Comparison of ENCODE assay signal across 8 mouse cellular contexts in genomic region chr8:93810028-93810858, GRCm38 (mm10). TPM values are rescaled to one million over a fixed set of nuclear protein-coding genes. Genes with fewer than 3 reads are reported as not detected.
DNase-seq lines count a peak whose midpoint lies in the region; ATAC-seq and TF ChIP-seq lines count a peak whose summit lies in the region.

No protein-coding gene starts in this region.

- no peaks in the 10 kb centered on the region for H3K9me3 ChIP-seq in embryonic facial prominence, embryonic 15.5 days (replicated peaks)
- no peaks in the 10 kb centered on the region for H3K9me3 ChIP-seq in heart, embryonic 11.5 days (replicated peaks; ENCODE audit: control insufficient read depth, low read length)
- H3K9me3 ChIP-seq in kidney, embryonic 15.5 days (replicated peaks): no peaks in the 10 kb centered on the region
- H3K9me3 ChIP-seq in neural tube, embryonic 11.5 days (ENCODE audit: control insufficient read depth, low read length): no peaks in the 10 kb centered on the region

- no peak overlapping the region for H3K27ac ChIP-seq in bone marrow macrophage, adult 2 months (ENCODE audit: insufficient read depth, low read depth, low read length)
- H3K27ac ChIP-seq in embryonic facial prominence, embryonic 15.5 days (replicated peaks): peak overlapping the region; percentile 63; the same call in 1 of the 2 replicates
- peak overlapping the region; percentile 73 for H3K27ac ChIP-seq in heart, embryonic 11.5 days (ENCODE audit: low read depth, low read length)
- H3K27ac ChIP-seq in kidney, embryonic 15.5 days: no peak overlapping the region
- H3K27ac ChIP-seq in liver, adult 2 months (replicated peaks; ENCODE audit: insufficient read depth, low read depth, low read length): no peak overlapping the region
- H3K27ac ChIP-seq in neural tube, embryonic 11.5 days (ENCODE audit: low read depth, low read length): peak overlapping the region; percentile 77

- TF ChIP-seq CTCF in bone marrow macrophage, adult 2 months (IDR thresholded peaks at IDR 0.05; ENCODE audit: low read depth, low read length): no peak
- no peak for TF ChIP-seq CTCF in liver, adult 2 months (IDR thresholded peaks at IDR 0.05; ENCODE audit: low read depth, low read length)

- no peaks in the 10 kb centered on the region for H3K36me3 ChIP-seq in embryonic facial prominence, embryonic 15.5 days
- H3K36me3 ChIP-seq in heart, embryonic 11.5 days (ENCODE audit: control insufficient read depth, insufficient read depth, low read length): no peaks in the 10 kb centered on the region
- H3K36me3 ChIP-seq in kidney, embryonic 15.5 days: no peaks in the 10 kb centered on the region
- no peaks in the 10 kb centered on the region for H3K36me3 ChIP-seq in liver, adult 2 months (ENCODE audit: control insufficient read depth, insufficient read depth, low read length)
- no peaks in the 10 kb centered on the region for H3K36me3 ChIP-seq in neural tube, embryonic 11.5 days (ENCODE audit: control insufficient read depth, insufficient read depth, low read length)

- H3K27me3 ChIP-seq in embryonic facial prominence, embryonic 15.5 days: peaks cover 22% of the 10 kb centered on the region
- peaks cover 21% of the 10 kb centered on the region for H3K27me3 ChIP-seq in heart, embryonic 11.5 days (ENCODE audit: control insufficient read depth, insufficient read depth, low read length)
- H3K27me3 ChIP-seq in kidney, embryonic 15.5 days: peaks cover 60% of the 10 kb centered on the region
- peaks cover 16% of the 10 kb centered on the region for H3K27me3 ChIP-seq in liver, adult 2 months (ENCODE audit: control insufficient read depth, insufficient read depth, low read length)
- H3K27me3 ChIP-seq in neural tube, embryonic 11.5 days (ENCODE audit: control insufficient read depth, insufficient read depth, low read length): peaks cover 5% of the 10 kb centered on the region; the same call in 1 of the 2 replicates

- peak overlapping the region; percentile 59 for H3K4me3 ChIP-seq in bone marrow macrophage, adult 2 months (ENCODE audit: insufficient read depth, low read length)
- H3K4me3 ChIP-seq in embryonic facial prominence, embryonic 15.5 days (replicated peaks): peak overlapping the region; percentile 68
- H3K4me3 ChIP-seq in heart, embryonic 11.5 days (ENCODE audit: low read depth, low read length): peak overlapping the region; percentile 70
- H3K4me3 ChIP-seq in kidney, embryonic 15.5 days (replicated peaks): peak overlapping the region; percentile 66
- peak overlapping the region; percentile 66 for H3K4me3 ChIP-seq in liver, adult 2 months (ENCODE audit: insufficient read depth, low read depth, low read length)
- H3K4me3 ChIP-seq in neural tube, embryonic 11.5 days (ENCODE audit: low read depth, low read length): peak overlapping the region; percentile 65

- H3K9ac ChIP-seq in embryonic facial prominence, embryonic 15.5 days: peak overlapping the region; percentile 44; the same call in 1 of the 2 replicates
- peak overlapping the region; percentile 76 for H3K9ac ChIP-seq in heart, embryonic 11.5 days (ENCODE audit: low read depth, low read length)
- peak overlapping the region; percentile 58 for H3K9ac ChIP-seq in kidney, embryonic 15.5 days
- peak overlapping the region; percentile 69 for H3K9ac ChIP-seq in liver, adult 2 months (ENCODE audit: low read depth, low read length)
- H3K9ac ChIP-seq in neural tube, embryonic 11.5 days (ENCODE audit: low read length): peak overlapping the region; percentile 85

- peak overlapping the region; percentile 89 for H3K4me2 ChIP-seq in embryonic facial prominence, embryonic 15.5 days (replicated peaks)
- peak overlapping the region; percentile 87 for H3K4me2 ChIP-seq in heart, embryonic 11.5 days
- H3K4me2 ChIP-seq in kidney, embryonic 15.5 days: peak overlapping the region; percentile 94
- H3K4me2 ChIP-seq in neural tube, embryonic 11.5 days (ENCODE audit: low read depth): peak overlapping the region; percentile 65

- no peak for TF ChIP-seq POLR2A in bone marrow macrophage, adult 2 months (IDR thresholded peaks at IDR 0.05; ENCODE audit: borderline replicate concordance, low read depth, low read length)
- no peak for TF ChIP-seq POLR2A in liver, adult 2 months (IDR thresholded peaks at IDR 0.05; ENCODE audit: extremely low read depth, insufficient read depth, low read length)

- peak; percentile 18 to 39 for DNase-seq in B cell, adult 2 months
- DNase-seq in liver, adult 2 months (ENCODE audit: extremely low read depth, low read depth, low spot score): no peak
- DNase-seq in neural tube, embryonic 11.5 days (ENCODE audit: low spot score): peak; percentile 91
- DNase-seq in testis, postnatal 10 days (ENCODE audit: low spot score): peak; percentile 91

- peaks cover 2% of the 10 kb centered on the region; the same call in 1 of the 2 replicates for H3K4me1 ChIP-seq in bone marrow macrophage, adult 2 months (ENCODE audit: control insufficient read depth, insufficient read depth, low read length)
- H3K4me1 ChIP-seq in embryonic facial prominence, embryonic 15.5 days: peaks cover 39% of the 10 kb centered on the region
- peaks cover 15% of the 10 kb centered on the region for H3K4me1 ChIP-seq in heart, embryonic 11.5 days (ENCODE audit: control insufficient read depth, insufficient read depth, low read length)
- peaks cover 34% of the 10 kb centered on the region for H3K4me1 ChIP-seq in kidney, embryonic 15.5 days
- no peaks in the 10 kb centered on the region; the same call in 1 of the 2 replicates for H3K4me1 ChIP-seq in liver, adult 2 months (ENCODE audit: control insufficient read depth, insufficient read depth, low read length)
- H3K4me1 ChIP-seq in neural tube, embryonic 11.5 days (ENCODE audit: control insufficient read depth, insufficient read depth, low read length): peaks cover 7% of the 10 kb centered on the region

- peak; percentile 91 for ATAC-seq in embryonic facial prominence, embryonic 15.5 days (ENCODE audit: insufficient number of reproducible peaks, low FRiP score, low TSS enrichment, low read depth)
- ATAC-seq in heart, embryonic 11.5 days (replicated peaks; ENCODE audit: insufficient number of reproducible peaks, low FRiP score, low TSS enrichment): peak; percentile 84
- peak; percentile 88 for ATAC-seq in kidney, embryonic 15.5 days (replicated peaks; ENCODE audit: low FRiP score)
- ATAC-seq in neural tube, embryonic 11.5 days (ENCODE audit: insufficient read depth, low FRiP score, low TSS enrichment): peak; percentile 83

- no peaks in the 10 kb centered on the region for H3K79me2 ChIP-seq in liver, adult 2 months (ENCODE audit: control insufficient read depth, insufficient read depth, low read length)

- WGBS in embryonic facial prominence, embryonic 15.5 days: under 1% methylated on average over 44 of the region's 116 CpGs
- WGBS in heart, embryonic 11.5 days (ENCODE audit: insufficient replicate concordance): under 1% methylated on average over 45 of the region's 116 CpGs
- under 1% methylated on average over 59 of the region's 116 CpGs for WGBS in kidney, embryonic 15.5 days
- 2% methylated on average over 69 of the region's 116 CpGs for WGBS in liver, adult 2 months
- WGBS in neural tube, embryonic 11.5 days: 0% methylated on average over 40 of the region's 116 CpGs

RNA-seq across cellular contexts. Expression of gene Gnao1, which starts 0.5 kb away (rescaled TPM):
- 0.44 and 0.46 TPM in 2 replicates for polyA plus RNA-seq in bone marrow macrophage, adult 2 months (2012; ENCODE audit: insufficient read depth, insufficient read length, missing spikeins)
- 11.7 and 14.3 TPM in 2 replicates for polyA plus RNA-seq in embryonic facial prominence, embryonic 15.5 days (2015; fragmentation: Nextera tagmentation; extraction: Ambion mirVana)
- 13.9 and 15.5 TPM in 2 replicates for polyA plus RNA-seq in heart, embryonic 11.5 days (2014; fragmentation: Nextera tagmentation; extraction: Ambion mirVana)
- 2.3 and 6.0 TPM in 2 replicates for polyA plus RNA-seq in kidney, embryonic 15.5 days (2015; fragmentation: Nextera tagmentation; extraction: Ambion mirVana)
- under 0.01 and 0.20 TPM in 2 replicates for total RNA-seq in liver, adult 2 months (2014; rRNA removed)
- 0.19 and 0.26 TPM in 2 replicates for polyA plus RNA-seq in liver, adult 2 months (2012; rRNA removed)
- 33.8 and 39.0 TPM in 2 replicates for polyA plus RNA-seq in neural tube, embryonic 11.5 days (2014; fragmentation: Nextera tagmentation; extraction: Ambion mirVana)

Comparison
In these comparisons a context has a peak if more than half of its experiments do, and no peak if none do; other contexts are left out.
1. H3K27ac ChIP-seq: peak in embryonic facial prominence, embryonic 15.5 days (single experiment), heart, embryonic 11.5 days (single experiment) and neural tube, embryonic 11.5 days (single experiment); none in bone marrow macrophage, adult 2 months (single experiment), kidney, embryonic 15.5 days (single experiment) and liver, adult 2 months (single experiment).
2. Peak in every context shown above with its lines, with median percentiles within 50 percentile points of each other: H3K4me3 ChIP-seq, ATAC-seq, H3K4me2 ChIP-seq and H3K9ac ChIP-seq.